Mouse (Mus musculus) limb, embryonic 11.5 days (tissue): ENCODE data around the gene Lce3a. TPM values are rescaled to one million over a fixed set of nuclear protein-coding genes. Genes with fewer than 3 reads are reported as not detected.

ENCODE experiments used
- ATAC-seq: fragments of 200-750 bp; cut with Nextera tagmentation; 2 replicates; pipeline ENCODE4 v1.8.0; 2017; ENCODE audit warnings: low read depth; ENCODE audit not compliant: insufficient number of reproducible peaks, low FRiP score, low TSS enrichment
- DNase-seq: peaks from one replicate; pipeline ENCODE4 v3.0.0-alpha.2; 2015; ENCODE audit warnings: low spot score
- H3K27ac ChIP-seq: fragments of 300-500 bp; sonication (generic); replicated peaks from 2 replicates; pipeline ENCODE4 v1.5.1; 2014; ENCODE audit warnings: low read depth, mild to moderate bottlenecking, low read length
- H3K27me3 ChIP-seq: fragments of 300-500 bp; sonication (generic); 2 replicates; pipeline ENCODE4 v1.6.1; 2014; ENCODE audit warnings: mild to moderate bottlenecking, low read length, mixed read lengths; ENCODE audit not compliant: control insufficient read depth, insufficient read depth
- H3K36me3 ChIP-seq: fragments of 300-500 bp; sonication (generic); 2 replicates; pipeline ENCODE4 v1.6.1; 2014; ENCODE audit warnings: mild to moderate bottlenecking, low read length, moderate library complexity, mixed read lengths; ENCODE audit not compliant: control insufficient read depth, insufficient read depth
- H3K4me1 ChIP-seq: fragments of 300-500 bp; sonication (generic); 2 replicates; pipeline ENCODE4 v1.6.1; 2014; ENCODE audit warnings: low read length, mixed read lengths; ENCODE audit not compliant: control insufficient read depth, insufficient read depth
- H3K4me2 ChIP-seq: fragments of 300-500 bp; sonication (generic); 2 replicates; pipeline ENCODE4 v1.6.1; 2014; ENCODE audit warnings: low read depth, mild to moderate bottlenecking, moderate library complexity; ENCODE audit not compliant: severe bottlenecking
- H3K4me3 ChIP-seq: fragments of 300-500 bp; sonication (generic); 2 replicates; pipeline ENCODE4 v1.5.1; 2014; ENCODE audit warnings: low read depth, low read length
- H3K9ac ChIP-seq: fragments of 300-500 bp; sonication (generic); 2 replicates; pipeline ENCODE4 v1.6.1; 2014; ENCODE audit warnings: mild to moderate bottlenecking, low read length
- H3K9me3 ChIP-seq: fragments of 300-500 bp; sonication (generic); 2 replicates; pipeline ENCODE4 v1.6.1; 2016; ENCODE audit warnings: low read length; ENCODE audit not compliant: control insufficient read depth
- WGBS: fragments of 180-500 bp; shearing (Covaris S2); extraction: QIAGEN DNeasy Blood & Tissue Kit; methylation state at CpG from one replicate; pipeline ENCODE4 v1.1.7; 2014; 5-methylcytosine and 5-hydroxymethylcytosine counted together
- polyA plus RNA-seq: library from polyadenylated mRNA; unstranded; fragments of >200 nt; fragmentation: Nextera tagmentation; extraction: Ambion mirVana; gene quantifications from 2 replicates; pipeline ENCODE4 v1.2.1, GENCODE M21; 2014

The Lce3a gene
- polyA plus RNA-seq, 1 experiment from 2014 or later = not detected

GRCm38 (mm10) chr3:92902992-92903391 is 23.0 kb downstream of the Lce3a start:
- Histone ChIP-seq H3K27me3 (no peaks in the 10 kb centered on the region), H3K9me3 (no peaks in the 10 kb centered on the region), H3K4me2 (no peak overlapping the region), H3K27ac (no peak overlapping the region), H3K4me1 (no peaks in the 10 kb centered on the region), H3K4me3 (no peak overlapping the region), H3K9ac (no peak overlapping the region), H3K36me3 (no peaks in the 10 kb centered on the region)
- ATAC-seq (no peak), DNase-seq (peak; percentile 61)
- 27% methylated on average over 3 of the region's 3 CpGs for WGBS

GRCm38 (mm10) chr3:92894489-92894888 is 31.5 kb downstream of the Lce3a start:
- 67% methylated on average over 1 of the region's 1 CpGs for WGBS
- no peaks in the 10 kb centered on the region for H3K27me3 ChIP-seq
- DNase-seq (no peak), ATAC-seq (no peak)
- no peaks in the 10 kb centered on the region for H3K9me3 ChIP-seq
- H3K36me3 ChIP-seq = no peaks in the 10 kb centered on the region
- no peaks in the 10 kb centered on the region for H3K4me1 ChIP-seq
- H3K4me3 ChIP-seq = no peak overlapping the region
- H3K27ac ChIP-seq = no peak overlapping the region
- H3K4me2 ChIP-seq = no peak overlapping the region
- no peak overlapping the region for H3K9ac ChIP-seq

- Histone ChIP-seq H3K9ac (no peak overlapping the region), H3K4me1 (no peaks in the 10 kb centered on the region), H3K9me3 (no peaks in the 10 kb centered on the region), H3K27me3 (no peaks in the 10 kb centered on the region), H3K27ac (no peak overlapping the region), H3K4me3 (no peak overlapping the region), H3K36me3 (no peaks in the 10 kb centered on the region), H3K4me2 (no peak overlapping the region)
- ATAC-seq (no peak), DNase-seq (no peak)
- WGBS = 65% methylated on average over 3 of the region's 3 CpGs
These were observed 32.0 kb downstream of the Lce3a start for GRCm38 (mm10) chr3:92894063-92894462.

Other genes with a start within 250 kb of the Lce3a start
- gene Lce1c, start 247.0 kb downstream of the Lce3a start, polyA plus RNA-seq = not detected in 2 replicates
- not detected in 2 replicates for gene Lce1d, start 239.0 kb downstream of the Lce3a start, polyA plus RNA-seq
- not detected in 2 replicates for gene Lce1e, start 217.2 kb downstream of the Lce3a start, polyA plus RNA-seq
- not detected in 2 replicates for gene Lce1f, start 205.9 kb downstream of the Lce3a start, polyA plus RNA-seq
- not detected in 2 replicates for gene Gm38119, start 187.1 kb downstream of the Lce3a start, polyA plus RNA-seq
- not detected in 2 replicates for gene Lce1g, start 173.9 kb downstream of the Lce3a start, polyA plus RNA-seq
- not detected in 2 replicates for gene Lce1h, start 161.2 kb downstream of the Lce3a start, polyA plus RNA-seq
- not detected in 2 replicates for gene Lce1i, start 147.3 kb downstream of the Lce3a start, polyA plus RNA-seq
- gene Lce1j, start 135.7 kb downstream of the Lce3a start, polyA plus RNA-seq = not detected in 2 replicates
- not detected in 2 replicates for gene Lce1k, start 118.3 kb downstream of the Lce3a start, polyA plus RNA-seq
- not detected in 2 replicates for gene Kprp, start 99.0 kb downstream of the Lce3a start, polyA plus RNA-seq
- not detected in 2 replicates for gene Lce1l, start 74.9 kb downstream of the Lce3a start, polyA plus RNA-seq
- not detected in 2 replicates for gene 2310050C09Rik, start 56.0 kb downstream of the Lce3a start, polyA plus RNA-seq
- not detected in 2 replicates for gene Lce3b, start 6.7 kb upstream of the Lce3a start, polyA plus RNA-seq
- gene Lce3c, start 18.3 kb upstream of the Lce3a start, polyA plus RNA-seq = not detected in 2 replicates
- gene Lce3d, start 31.2 kb upstream of the Lce3a start, polyA plus RNA-seq = not detected in 2 replicates
- gene Lce3e, start 40.8 kb upstream of the Lce3a start, polyA plus RNA-seq = not detected in 2 replicates
- not detected in 2 replicates for gene Lce3f, start 66.0 kb upstream of the Lce3a start, polyA plus RNA-seq
- not detected in 2 replicates for gene Crct1, start 89.5 kb upstream of the Lce3a start, polyA plus RNA-seq
- gene Lce1m, start 92.8 kb upstream of the Lce3a start, polyA plus RNA-seq = not detected in 2 replicates
- gene Gm4858, start 142.6 kb upstream of the Lce3a start, polyA plus RNA-seq = not detected in 2 replicates
- gene Crnn, start 218.6 kb upstream of the Lce3a start, polyA plus RNA-seq = not detected in 2 replicates